Comparison of ENCODE assay signal across 27 mouse cellular contexts in the genomic region with DNA sequence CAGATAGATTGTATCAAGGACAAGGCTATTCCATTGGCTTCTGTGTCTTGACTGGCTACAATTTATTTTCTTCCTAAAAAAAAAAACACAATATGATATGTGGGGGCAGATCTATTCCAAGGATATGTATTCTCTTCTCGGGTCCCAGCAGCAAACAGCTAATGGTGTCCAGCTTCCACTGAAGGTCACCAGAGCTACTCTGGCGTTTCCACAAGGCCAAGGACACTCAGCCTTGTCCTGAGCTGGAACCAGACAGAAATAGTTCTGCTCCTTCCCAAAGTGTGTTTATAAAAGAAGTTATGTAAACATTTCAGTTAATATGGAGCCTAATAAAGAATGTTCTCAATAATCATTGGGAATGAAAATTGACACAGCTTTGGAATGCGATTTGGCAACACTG. TPM values are rescaled to one million over a fixed set of nuclear protein-coding genes. Genes with fewer than 3 reads are reported as not detected.
"Had no signal": no experiment of that assay in that cellular context is flagged by ENCODE, and none has a peak within 500 bp of the region (broad histone marks: within the 10 kb centered on the region; RNA-seq: fewer than 3 reads in every experiment).

No protein-coding gene starts in this region.

- H3K27ac ChIP-seq: kidney, embryonic 15.5 days; limb, embryonic 10.5 days; limb, embryonic 13.5 days; liver, embryonic 14.5 days; stomach, embryonic 15.5 days had no signal

- H3K4me3 ChIP-seq: kidney, embryonic 15.5 days; limb, embryonic 10.5 days; limb, embryonic 13.5 days; stomach, embryonic 15.5 days had no signal

- H3K27me3 ChIP-seq: kidney, embryonic 15.5 days; limb, embryonic 13.5 days; stomach, embryonic 15.5 days had no signal

- DNase-seq: kidney, adult 11 months; kidney, adult 8-10 months; kidney, postnatal 10 days; kidney, postnatal 36 days; liver; liver, postnatal 0 days; lung, embryonic 14.5 days; lung, postnatal 4 days; midbrain, embryonic 14.5 days; right cerebral cortex, adult 18-20 months; right cerebral cortex, postnatal 25 days; spleen, adult 18-20 months; thymus, adult 2 months; thymus, postnatal 14 days; thymus, postnatal 4 days had no signal

- H3K4me2 ChIP-seq: kidney, embryonic 15.5 days; limb, embryonic 13.5 days; lung, embryonic 14.5 days; midbrain, embryonic 11.5 days; stomach, embryonic 15.5 days had no signal

- H3K36me3 ChIP-seq: kidney, embryonic 15.5 days; limb, embryonic 10.5 days; limb, embryonic 13.5 days; stomach, embryonic 15.5 days had no signal

- ATAC-seq: liver, postnatal 0 days; lung, postnatal 0 days had no signal

- H3K9me3 ChIP-seq: kidney, embryonic 15.5 days; limb, embryonic 10.5 days; limb, embryonic 13.5 days; stomach, embryonic 15.5 days had no signal

- H3K4me1 ChIP-seq: kidney, embryonic 15.5 days; limb, embryonic 13.5 days; stomach, embryonic 15.5 days had no signal

- H3K9ac ChIP-seq: kidney, embryonic 15.5 days; limb, embryonic 13.5 days; liver, embryonic 14.5 days; liver, postnatal 0 days; lung, embryonic 14.5 days; stomach, embryonic 15.5 days had no signal

RNA-seq across cellular contexts. Expression of gene Scn10a, which starts 38.2 kb away (rescaled TPM):
- total RNA-seq: layer of hippocampus, adult 8-10 months; layer of hippocampus, postnatal 10 days; megakaryocyte progenitor cell, adult 5-6 weeks; megakaryocyte-erythroid progenitor cell, adult 5-6 weeks; midbrain, postnatal 0 days had no signal
- polyA plus RNA-seq: kidney, embryonic 15.5 days; limb, embryonic 10.5 days; limb, embryonic 13.5 days; lung, embryonic 14.5 days; midbrain, embryonic 11.5 days; midbrain, embryonic 14.5 days; midbrain, postnatal 0 days; stomach, embryonic 15.5 days had no signal
